Mouse (Mus musculus): Measurements from ENCODE around the gene Gm10642.

The Gm10642 gene

GRCm38 (mm10) chr9:70703597-70704203, 47.6 kb downstream of the Gm10642 start:
- ChIA-PET POLR2A (interaction anchor here in 1 of 4 experiments (2.4 kb wide), 1 partner anchor 9 kb away, joined by 5 read pairs; no protein-coding TSS in a partner anchor), CTCF (no interaction called here)

GRCm38 (mm10) chr9:70706444-70706843, 50.4 kb downstream of the Gm10642 start:
- CTCF ChIA-PET = no interaction called here
- POLR2A ChIA-PET = no interaction called here

Data from embryonic stem cell, embryonic (primary cell).